Mouse (Mus musculus) lung, embryonic 15.5 days (tissue): ENCODE data around the gene Znrf1. TPM values are rescaled to one million over a fixed set of nuclear protein-coding genes. Genes with fewer than 3 reads are reported as not detected.

Experiments used
- ATAC-seq: fragments of 200-750 bp; cut with Nextera tagmentation; 2 replicates; pipeline ENCODE4 v1.8.0; 2017; ENCODE audit warnings: moderate number of reproducible peaks, borderline replicate concordance; ENCODE audit not compliant: low FRiP score, low TSS enrichment; ENCODE audit errors: extremely low read depth
- H3K27ac ChIP-seq: fragments of 300-500 bp; sonication (generic); 2 replicates; pipeline ENCODE4 v1.5.1; 2015; ENCODE audit warnings: moderate library complexity, mild to moderate bottlenecking, inconsistent platforms
- H3K27me3 ChIP-seq: fragments of 300-500 bp; sonication (generic); 2 replicates; pipeline ENCODE4 v1.6.1; 2015; ENCODE audit warnings: inconsistent platforms
- H3K36me3 ChIP-seq: fragments of 300-500 bp; sonication (generic); 2 replicates; pipeline ENCODE4 v1.6.1; 2015; ENCODE audit warnings: inconsistent platforms
- H3K4me1 ChIP-seq: fragments of 300-500 bp; sonication (generic); 2 replicates; pipeline ENCODE4 v1.6.1; 2015; ENCODE audit warnings: inconsistent platforms
- H3K4me2 ChIP-seq: fragments of 300-500 bp; sonication (generic); 2 replicates; pipeline ENCODE4 v1.6.1; 2015; ENCODE audit warnings: inconsistent platforms, mild to moderate bottlenecking, moderate library complexity
- H3K4me3 ChIP-seq: fragments of 300-500 bp; sonication (generic); 2 replicates; pipeline ENCODE4 v1.5.1; 2015; ENCODE audit warnings: mild to moderate bottlenecking, inconsistent platforms
- H3K9ac ChIP-seq: fragments of 300-500 bp; sonication (generic); 2 replicates; pipeline ENCODE4 v1.6.1; 2015; ENCODE audit warnings: inconsistent platforms
- H3K9me3 ChIP-seq: fragments of 300-500 bp; sonication (generic); 2 replicates; pipeline ENCODE4 v1.6.1; 2016; ENCODE audit warnings: inconsistent platforms
- WGBS: fragments of 180-500 bp; shearing (Covaris S2); methylation state at CpG from one replicate; pipeline ENCODE4 v1.1.7; 2015; 5-methylcytosine and 5-hydroxymethylcytosine counted together
- polyA plus RNA-seq: library from polyadenylated mRNA; unstranded; fragments of >200 nt; fragmentation: Nextera tagmentation; extraction: Ambion mirVana; gene quantifications from 2 replicates; pipeline ENCODE4 v1.2.1, GENCODE M21; 2015

Znrf1 gene
- polyA plus RNA-seq, 1 experiment from 2014 or later = 31.5 TPM

GRCm38 (mm10) chr8:111561824-111562223 lies 25.9 kb downstream of the Znrf1 start:
- 68% methylated on average over 4 of the region's 4 CpGs for WGBS
- Histone ChIP-seq H3K4me2 (no peak overlapping the region), H3K9ac (no peak overlapping the region), H3K9me3 (no peaks in the 10 kb centered on the region), H3K27ac (0 out of 2 replicates have a peak overlapping the region, but pooled peaks have one; percentile 4), H3K4me1 (peaks cover 22% of the 10 kb centered on the region), H3K4me3 (no peak overlapping the region), H3K36me3 (0 out of 2 replicates have a peak, but pooled peaks cover 3% of the 10 kb centered on the region), H3K27me3 (no peaks in the 10 kb centered on the region)
- ATAC-seq = no peak

GRCm38 (mm10) chr8:111562274-111562803 lies 26.4 kb downstream of the Znrf1 start:
- no peaks in the 10 kb centered on the region for H3K9me3 ChIP-seq
- H3K27me3 ChIP-seq = no peaks in the 10 kb centered on the region
- peaks cover 23% of the 10 kb centered on the region for H3K4me1 ChIP-seq
- no peak overlapping the region for H3K4me3 ChIP-seq
- no peak overlapping the region for H3K4me2 ChIP-seq
- H3K27ac ChIP-seq = no peak overlapping the region
- no peak for ATAC-seq
- 0 out of 2 replicates have a peak, but pooled peaks cover 3% of the 10 kb centered on the region for H3K36me3 ChIP-seq
- 81% methylated on average over 5 of the region's 5 CpGs for WGBS
- no peak overlapping the region for H3K9ac ChIP-seq

- WGBS = 95% methylated on average over 5 of the region's 5 CpGs
- 0 out of 2 replicates have a peak, but pooled peaks cover 3% of the 10 kb centered on the region for H3K36me3 ChIP-seq
- H3K27me3 ChIP-seq = no peaks in the 10 kb centered on the region
- H3K4me1 ChIP-seq = peaks cover 26% of the 10 kb centered on the region
- H3K9me3 ChIP-seq = no peaks in the 10 kb centered on the region
- no peak for ATAC-seq
- no peak overlapping the region for H3K9ac ChIP-seq
- no peak overlapping the region for H3K27ac ChIP-seq
- H3K4me3 ChIP-seq = no peak overlapping the region
- no peak overlapping the region for H3K4me2 ChIP-seq
These were observed 27.2 kb downstream of the Znrf1 start for GRCm38 (mm10) chr8:111563075-111563474.

- H3K4me1 ChIP-seq = peaks cover 29% of the 10 kb centered on the region
- H3K36me3 ChIP-seq = 0 out of 2 replicates have a peak, but pooled peaks cover 3% of the 10 kb centered on the region
- no peaks in the 10 kb centered on the region for H3K27me3 ChIP-seq
- H3K4me2 ChIP-seq = no peak overlapping the region
- no peak overlapping the region for H3K4me3 ChIP-seq
- 87% methylated on average over 4 of the region's 4 CpGs for WGBS
- no peak for ATAC-seq
- no peak overlapping the region for H3K9ac ChIP-seq
- H3K9me3 ChIP-seq = no peaks in the 10 kb centered on the region
- no peak overlapping the region for H3K27ac ChIP-seq
These were observed 27.8 kb downstream of the Znrf1 start for GRCm38 (mm10) chr8:111563687-111564086.

- H3K27me3 ChIP-seq = no peaks in the 10 kb centered on the region
- no peak overlapping the region for H3K27ac ChIP-seq
- H3K9me3 ChIP-seq = no peaks in the 10 kb centered on the region
- 0 out of 2 replicates have a peak, but pooled peaks cover 3% of the 10 kb centered on the region for H3K36me3 ChIP-seq
- H3K9ac ChIP-seq = no peak overlapping the region
- 84% methylated on average over 2 of the region's 2 CpGs for WGBS
- ATAC-seq = no peak
- no peak overlapping the region for H3K4me2 ChIP-seq
- peaks cover 29% of the 10 kb centered on the region for H3K4me1 ChIP-seq
- no peak overlapping the region for H3K4me3 ChIP-seq
These were observed 28.2 kb downstream of the Znrf1 start for GRCm38 (mm10) chr8:111564093-111564492.

GRCm38 (mm10) chr8:111565784-111566191 lies 29.9 kb downstream of the Znrf1 start:
- 22% methylated on average over 5 of the region's 5 CpGs for WGBS
- 0 out of 2 replicates have a peak overlapping the region, but pooled peaks have one; percentile 22 for H3K27ac ChIP-seq

GRCm38 (mm10) chr8:111566326-111566725 lies 30.4 kb downstream of the Znrf1 start:
- H3K36me3 ChIP-seq = 0 out of 2 replicates have a peak, but pooled peaks cover 3% of the 10 kb centered on the region
- no peak for ATAC-seq
- H3K4me3 ChIP-seq = no peak overlapping the region
- no peaks in the 10 kb centered on the region for H3K9me3 ChIP-seq
- WGBS = 51% methylated on average over 9 of the region's 9 CpGs
- H3K27me3 ChIP-seq = no peaks in the 10 kb centered on the region
- H3K9ac ChIP-seq = no peak overlapping the region
- 0 out of 2 replicates have a peak overlapping the region, but pooled peaks have one; percentile 22 for H3K27ac ChIP-seq
- H3K4me2 ChIP-seq = no peak overlapping the region
- H3K4me1 ChIP-seq = peaks cover 24% of the 10 kb centered on the region

More at GRCm38 (mm10) chr8:111565784-111566191, 29.9 kb downstream of the Znrf1 start:
- Histone ChIP-seq H3K9me3 (no peaks in the 10 kb centered on the region), H3K4me2 (no peak overlapping the region), H3K4me3 (no peak overlapping the region), H3K9ac (no peak overlapping the region), H3K27me3 (no peaks in the 10 kb centered on the region), H3K4me1 (peaks cover 24% of the 10 kb centered on the region), H3K36me3 (0 out of 2 replicates have a peak, but pooled peaks cover 3% of the 10 kb centered on the region)
- no peak for ATAC-seq

GRCm38 (mm10) chr8:111567571-111567970 lies 31.7 kb downstream of the Znrf1 start:
- no peaks in the 10 kb centered on the region for H3K27me3 ChIP-seq
- no peak for ATAC-seq
- 50% methylated on average over 3 of the region's 3 CpGs for WGBS
- no peaks in the 10 kb centered on the region for H3K9me3 ChIP-seq
- peaks cover 24% of the 10 kb centered on the region for H3K4me1 ChIP-seq
- H3K27ac ChIP-seq = no peak overlapping the region
- H3K36me3 ChIP-seq = 0 out of 2 replicates have a peak, but pooled peaks cover 3% of the 10 kb centered on the region
- no peak overlapping the region for H3K4me2 ChIP-seq
- no peak overlapping the region for H3K4me3 ChIP-seq
- no peak overlapping the region for H3K9ac ChIP-seq

- WGBS = 54% methylated on average over 3 of the region's 3 CpGs
- no peak overlapping the region for H3K9ac ChIP-seq
- ATAC-seq = no peak
These were observed 32.1 kb downstream of the Znrf1 start for GRCm38 (mm10) chr8:111568029-111568428.

GRCm38 (mm10) chr8:111569926-111570325 lies 34.0 kb downstream of the Znrf1 start:
- Histone ChIP-seq H3K9me3 (no peaks in the 10 kb centered on the region), H3K9ac (no peak overlapping the region)

More at GRCm38 (mm10) chr8:111568029-111568428, 32.1 kb downstream of the Znrf1 start:
- H3K36me3 ChIP-seq = 0 out of 2 replicates have a peak, but pooled peaks cover 3% of the 10 kb centered on the region
- no peak overlapping the region for H3K4me2 ChIP-seq
- no peak overlapping the region for H3K27ac ChIP-seq
- H3K4me3 ChIP-seq = no peak overlapping the region
- H3K9me3 ChIP-seq = no peaks in the 10 kb centered on the region
- no peaks in the 10 kb centered on the region for H3K27me3 ChIP-seq
- peaks cover 24% of the 10 kb centered on the region for H3K4me1 ChIP-seq

GRCm38 (mm10) chr8:111570432-111570831 lies 34.5 kb downstream of the Znrf1 start:
- H3K9ac ChIP-seq = no peak overlapping the region
- H3K9me3 ChIP-seq = no peaks in the 10 kb centered on the region
- no peak for ATAC-seq
- H3K27ac ChIP-seq = no peak overlapping the region
- WGBS = 67% methylated on average over 2 of the region's 2 CpGs
- H3K4me1 ChIP-seq = peaks cover 20% of the 10 kb centered on the region
- H3K27me3 ChIP-seq = no peaks in the 10 kb centered on the region
- H3K4me3 ChIP-seq = no peak overlapping the region
- no peak overlapping the region for H3K4me2 ChIP-seq
- no peaks in the 10 kb centered on the region for H3K36me3 ChIP-seq

More at GRCm38 (mm10) chr8:111569926-111570325, 34.0 kb downstream of the Znrf1 start:
- H3K4me1 ChIP-seq = peaks cover 24% of the 10 kb centered on the region
- no peak overlapping the region for H3K4me3 ChIP-seq
- 85% methylated on average over 4 of the region's 4 CpGs for WGBS
- no peak overlapping the region for H3K4me2 ChIP-seq
- no peak overlapping the region for H3K27ac ChIP-seq
- no peaks in the 10 kb centered on the region for H3K27me3 ChIP-seq
- H3K36me3 ChIP-seq = no peaks in the 10 kb centered on the region
- no peak for ATAC-seq

- no peak overlapping the region for H3K27ac ChIP-seq
- ATAC-seq = no peak
- H3K9me3 ChIP-seq = no peaks in the 10 kb centered on the region
- no peaks in the 10 kb centered on the region for H3K27me3 ChIP-seq
- H3K4me2 ChIP-seq = no peak overlapping the region
- WGBS = 87% methylated on average over 10 of the region's 10 CpGs
- peaks cover 12% of the 10 kb centered on the region for H3K4me1 ChIP-seq
- no peaks in the 10 kb centered on the region for H3K36me3 ChIP-seq
- no peak overlapping the region for H3K4me3 ChIP-seq
- H3K9ac ChIP-seq = no peak overlapping the region
These were observed 35.8 kb downstream of the Znrf1 start for GRCm38 (mm10) chr8:111571661-111572060.
